Mouse (Mus musculus) kidney, embryonic 14.5 days (tissue): ENCODE measurements around the gene Gm4981. TPM values are rescaled to one million over a fixed set of nuclear protein-coding genes. Genes with fewer than 3 reads are reported as not detected.
A peak's percentile ranks its signal among the peaks of the same experiment; 100 is the strongest.
"Not testable (repeated sequence)": the region's sequence is repeated elsewhere in the genome, so short reads cannot be mapped to it uniquely, and the experiment has no call there.

ENCODE experiments used
- ATAC-seq: fragments of 200-750 bp; cut with Nextera tagmentation; 2 replicates; pipeline ENCODE4 v1.8.0; 2017; ENCODE audit warnings: moderate number of reproducible peaks, mild to moderate bottlenecking, moderate TSS enrichment, moderate library complexity; ENCODE audit not compliant: low FRiP score, low TSS enrichment
- H3K27ac ChIP-seq: fragments of 300-500 bp; sonication (generic); 2 replicates; pipeline ENCODE4 v1.5.1; 2014; ENCODE audit warnings: low read depth, mild to moderate bottlenecking, low read length, moderate library complexity, mixed read lengths
- H3K27me3 ChIP-seq: fragments of 300-500 bp; sonication (generic); 2 replicates; pipeline ENCODE4 v1.6.1; 2014; ENCODE audit warnings: mild to moderate bottlenecking, low read length; ENCODE audit not compliant: control insufficient read depth, insufficient read depth
- H3K36me3 ChIP-seq: fragments of 300-500 bp; sonication (generic); 2 replicates; pipeline ENCODE4 v1.6.1; 2014; ENCODE audit warnings: low read length, mixed read lengths; ENCODE audit not compliant: control insufficient read depth, insufficient read depth
- H3K4me1 ChIP-seq: fragments of 300-500 bp; sonication (generic); 2 replicates; pipeline ENCODE4 v1.6.1; 2014; ENCODE audit warnings: low read length, mixed read lengths; ENCODE audit not compliant: control insufficient read depth, insufficient read depth
- H3K4me2 ChIP-seq: fragments of 300-500 bp; sonication (generic); replicated peaks from 2 replicates; pipeline ENCODE4 v1.6.1; 2014; ENCODE audit warnings: low read depth, mild to moderate bottlenecking, low read length
- H3K4me3 ChIP-seq: fragments of 300-500 bp; sonication (generic); 2 replicates; pipeline ENCODE4 v1.5.1; 2014; ENCODE audit warnings: mild to moderate bottlenecking, low read length
- H3K9ac ChIP-seq: fragments of 300-500 bp; sonication (generic); 2 replicates; pipeline ENCODE4 v1.6.1; 2014; ENCODE audit warnings: low read depth, mild to moderate bottlenecking, low read length, moderate library complexity
- H3K9me3 ChIP-seq: fragments of 300-500 bp; sonication (generic); 2 replicates; pipeline ENCODE4 v1.6.1; 2016; ENCODE audit warnings: low read length; ENCODE audit not compliant: control insufficient read depth
- WGBS: fragments of 180-500 bp; shearing (Covaris S2); extraction: QIAGEN DNeasy Blood & Tissue Kit; methylation state at CpG from one replicate; pipeline ENCODE4 v1.1.7; 2014; 5-methylcytosine and 5-hydroxymethylcytosine counted together
- polyA plus RNA-seq: library from polyadenylated mRNA; unstranded; fragments of >200 nt; fragmentation: Nextera tagmentation; extraction: Ambion mirVana; gene quantifications from 2 replicates; pipeline ENCODE4 v1.2.1, GENCODE M21; 2014

Gene Gm4981
- not detected in 2 replicates for polyA plus RNA-seq

DNA sequence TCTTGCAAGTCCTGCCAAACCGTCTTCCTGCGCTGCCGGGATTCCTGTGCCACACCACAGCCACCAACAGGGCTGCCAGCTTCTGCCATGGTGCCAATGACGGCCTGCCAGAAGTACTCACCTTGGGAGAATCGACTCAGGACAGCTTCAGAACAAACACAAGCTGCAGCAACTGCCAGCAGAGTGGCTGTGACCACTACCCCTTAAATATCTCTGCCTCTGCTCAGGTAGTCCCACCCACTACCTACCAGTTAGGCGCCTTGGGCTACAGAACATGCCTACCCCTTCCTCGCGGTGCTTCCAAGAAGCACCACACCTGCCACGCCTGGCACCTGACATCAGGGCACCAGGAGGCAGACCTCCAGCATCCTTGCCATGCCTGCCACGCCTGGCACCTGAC lies at the start of gene Gm4981:
Gene Gm4981 (minus strand): TSS at position 89 of the 400 bp plus-strand sequence.
- Histone ChIP-seq H3K27ac (no peak within 1 kb of the TSS), H3K4me1 (no peaks in the 10 kb centered on the region), H3K27me3 (no peaks in the 10 kb centered on the region), H3K4me3 (no peak within 1 kb of the TSS), H3K9me3 (peaks cover 13% of the 10 kb centered on the region), H3K4me2 (no peak within 1 kb of the TSS), H3K9ac (no peak within 1 kb of the TSS), H3K36me3 (no peaks in the 10 kb centered on the region)
- WGBS: 91% methylated on average over 10 of the region's 10 CpGs
- no peak for ATAC-seq

- no peak for ATAC-seq
Observed at GRCm38 (mm10) chr10:58282238-58282637, 45.7 kb upstream of the Gm4981 start.

DNA sequence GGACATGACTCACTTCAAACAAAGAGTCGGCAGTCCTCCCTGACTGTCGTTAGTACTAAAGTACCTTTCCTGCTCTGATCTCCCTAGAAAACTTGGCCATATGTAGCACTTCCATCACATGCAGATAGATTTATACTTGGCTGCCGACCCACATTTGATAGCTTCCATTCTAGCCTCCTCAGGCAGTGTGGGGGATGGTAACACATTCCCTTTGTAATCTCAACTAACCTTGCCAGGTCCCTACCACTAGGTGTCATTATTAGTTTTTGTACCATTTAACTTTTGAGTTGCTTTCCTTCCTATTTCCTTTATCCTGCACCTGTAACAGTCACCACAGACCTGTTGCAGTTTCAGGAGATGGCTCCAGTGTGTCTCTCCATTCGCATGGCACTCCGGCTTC lies 22.0 kb upstream of the Gm4981 start:
- Histone ChIP-seq H3K27ac (no peak overlapping the region), H3K4me1 (no peaks in the 10 kb centered on the region), H3K4me3 (no peak overlapping the region), H3K4me2 (no peak overlapping the region), H3K9ac (no peak overlapping the region), H3K36me3 (peaks cover 25% of the 10 kb centered on the region; the same call in 1 of the 2 replicates), H3K9me3 (no peaks in the 10 kb centered on the region), H3K27me3 (no peaks in the 10 kb centered on the region)
- WGBS: 61% methylated on average over 5 of the region's 5 CpGs
- no peak for ATAC-seq

More at GRCm38 (mm10) chr10:58282238-58282637, 45.7 kb upstream of the Gm4981 start:
- H3K9me3 ChIP-seq: no peaks in the 10 kb centered on the region
- no peak overlapping the region for H3K4me3 ChIP-seq
- peaks cover 39% of the 10 kb centered on the region for H3K36me3 ChIP-seq
- no peak overlapping the region for H3K4me2 ChIP-seq
- no peaks in the 10 kb centered on the region for H3K27me3 ChIP-seq
- no peaks in the 10 kb centered on the region for H3K4me1 ChIP-seq
- 92% methylated on average over 7 of the region's 7 CpGs for WGBS
- no peak overlapping the region for H3K27ac ChIP-seq
- no peak overlapping the region for H3K9ac ChIP-seq

DNA sequence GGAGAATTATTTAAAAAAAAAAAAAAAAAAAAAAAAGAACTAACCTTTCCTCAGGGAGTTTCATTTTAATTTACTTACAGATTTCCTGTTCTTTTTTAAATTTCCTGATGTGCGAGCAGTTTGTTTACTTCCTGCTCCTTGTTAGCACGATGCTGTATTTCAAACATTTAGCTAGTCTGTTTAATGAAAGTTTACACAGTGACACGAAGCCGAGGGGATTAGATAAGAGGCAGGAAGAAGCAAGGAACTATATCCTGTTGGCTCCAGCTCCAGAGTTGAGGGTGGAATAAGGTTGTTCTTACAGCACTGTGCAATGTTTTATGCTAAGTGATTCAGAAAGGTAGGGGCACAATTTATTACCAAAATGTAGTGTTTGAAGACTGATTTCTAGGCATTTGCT lies 19.5 kb upstream of the Gm4981 start:
- Histone ChIP-seq H3K9me3 (no peaks in the 10 kb centered on the region), H3K27ac (no peak overlapping the region; the same call in 1 of the 2 replicates), H3K27me3 (no peaks in the 10 kb centered on the region), H3K4me1 (no peaks in the 10 kb centered on the region), H3K4me3 (peak overlapping the region; percentile 69), H3K4me2 (peak overlapping the region; percentile 46), H3K36me3 (peaks cover 13% of the 10 kb centered on the region; the same call in 1 of the 2 replicates), H3K9ac (peak overlapping the region; percentile 80; the same call in 1 of the 2 replicates)
- ATAC-seq: no peak
- WGBS: 7% methylated on average over 4 of the region's 4 CpGs

GRCm38 (mm10) chr10:58255213-58255892 lies 18.9 kb upstream of the Gm4981 start, which contains the start of gene Gcc2:
Gene Gcc2 (plus strand): TSS chr10:58255497.
- under 1% methylated on average over 50 of the region's 58 CpGs for WGBS
- Histone ChIP-seq H3K4me1 (no peaks in the 10 kb centered on the region), H3K9me3 (no peaks in the 10 kb centered on the region), H3K4me3 (peak within 1 kb of the TSS; percentile 69), H3K36me3 (peaks cover 13% of the 10 kb centered on the region; the same call in 1 of the 2 replicates), H3K4me2 (peak within 1 kb of the TSS; percentile 46), H3K9ac (peak within 1 kb of the TSS; percentile 80), H3K27ac (no peak within 1 kb of the TSS; the same call in 1 of the 2 replicates), H3K27me3 (no peaks in the 10 kb centered on the region)
- peak; percentile 99 for ATAC-seq

GRCm38 (mm10) chr10:58254635-58255175 lies 18.2 kb upstream of the Gm4981 start:
- no peaks in the 10 kb centered on the region for H3K27me3 ChIP-seq
- peak overlapping the region; percentile 46 for H3K4me2 ChIP-seq
- peak overlapping the region; percentile 69 for H3K4me3 ChIP-seq
- peaks cover 7% of the 10 kb centered on the region; the same call in 1 of the 2 replicates for H3K36me3 ChIP-seq
- H3K9ac ChIP-seq: peak overlapping the region; percentile 80; the same call in 1 of the 2 replicates
- ATAC-seq: peak; percentile 21; the same call in 1 of the 2 replicates
- no peaks in the 10 kb centered on the region for H3K9me3 ChIP-seq
- WGBS: 41% methylated on average over 6 of the region's 6 CpGs
- H3K27ac ChIP-seq: no peak overlapping the region
- no peaks in the 10 kb centered on the region for H3K4me1 ChIP-seq

GRCm38 (mm10) chr10:58249535-58249934 lies 13.0 kb upstream of the Gm4981 start:
- no peak overlapping the region for H3K9ac ChIP-seq
- no peaks in the 10 kb centered on the region for H3K36me3 ChIP-seq
- H3K4me1 ChIP-seq: no peaks in the 10 kb centered on the region
- no peaks in the 10 kb centered on the region for H3K27me3 ChIP-seq
- H3K4me3 ChIP-seq: no peak overlapping the region
- H3K27ac ChIP-seq: no peak overlapping the region
- H3K9me3 ChIP-seq: no peaks in the 10 kb centered on the region
- H3K4me2 ChIP-seq: no peak overlapping the region
- 26% methylated on average over 1 of the region's 1 CpGs for WGBS
- ATAC-seq: no peak

GRCm38 (mm10) chr10:58238984-58239740 lies 2.7 kb upstream of the Gm4981 start:
- WGBS: 84% methylated on average over 7 of the region's 8 CpGs
- H3K4me3 ChIP-seq, H3K4me1 ChIP-seq, H3K9me3 ChIP-seq, H3K36me3 ChIP-seq, H3K9ac ChIP-seq, H3K4me2 ChIP-seq, H3K27me3 ChIP-seq, H3K27ac ChIP-seq: not testable (repeated sequence)
- peak; percentile 89 for ATAC-seq
